Mouse (Mus musculus): ENCODE measurements around the gene Aox2. TPM values are rescaled to one million over a fixed set of nuclear protein-coding genes. Genes with fewer than 3 reads are reported as not detected.

Aox2 gene
- polyA plus RNA-seq, 1 experiment from 2014 or later, result not detected

- Histone ChIP-seq H3K36me3 (ENCODE audit: control insufficient read depth, insufficient read depth, low read length) (no peaks in the 10 kb centered on the region), H3K27ac (ENCODE audit: low read length) (no peak overlapping the region), H3K4me2 (ENCODE audit: low read depth, low read length) (no peak overlapping the region), H3K9me3 (ENCODE audit: control insufficient read depth, low read length) (no peaks in the 10 kb centered on the region), H3K9ac (ENCODE audit: low read length) (no peak overlapping the region), H3K4me1 (replicated peaks; ENCODE audit: control insufficient read depth, insufficient read depth, low read length) (no peaks in the 10 kb centered on the region), H3K27me3 (ENCODE audit: control insufficient read depth, insufficient read depth, low read depth, low read length) (no peaks in the 10 kb centered on the region), H3K4me3 (ENCODE audit: low read length) (no peak overlapping the region)
- no peak for ATAC-seq (ENCODE audit: low read depth)
- whole genome bisulfite sequencing, result 73% methylated on average over 3 of the region's 3 CpGs
These were observed 33.6 kb upstream of the Aox2 start for GRCm38 (mm10) chr1:58244487-58244886.

GRCm38 (mm10) chr1:58248518-58248917 is 29.6 kb upstream of the Aox2 start:
- Histone ChIP-seq H3K4me1 (replicated peaks; ENCODE audit: control insufficient read depth, insufficient read depth, low read length) (no peaks in the 10 kb centered on the region), H3K27ac (ENCODE audit: low read length) (no peak overlapping the region), H3K4me2 (ENCODE audit: low read depth, low read length) (no peak overlapping the region), H3K27me3 (ENCODE audit: control insufficient read depth, insufficient read depth, low read depth, low read length) (no peaks in the 10 kb centered on the region), H3K9ac (ENCODE audit: low read length) (no peak overlapping the region), H3K36me3 (ENCODE audit: control insufficient read depth, insufficient read depth, low read length) (no peaks in the 10 kb centered on the region), H3K4me3 (ENCODE audit: low read length) (no peak overlapping the region), H3K9me3 (ENCODE audit: control insufficient read depth, low read length) (no peaks in the 10 kb centered on the region)
- WGBS, result 44% methylated on average over 1 of the region's 1 CpGs
- ATAC-seq (ENCODE audit: low read depth), result no peak

GRCm38 (mm10) chr1:58253466-58253865 is 24.7 kb upstream of the Aox2 start:
- peak; percentile 34; the same call in 1 of the 2 replicates for ATAC-seq (ENCODE audit: low read depth)
- Histone ChIP-seq H3K4me1 (replicated peaks; ENCODE audit: control insufficient read depth, insufficient read depth, low read length) (no peaks in the 10 kb centered on the region), H3K27me3 (ENCODE audit: control insufficient read depth, insufficient read depth, low read depth, low read length) (no peaks in the 10 kb centered on the region), H3K4me3 (ENCODE audit: low read length) (no peak overlapping the region), H3K9me3 (ENCODE audit: control insufficient read depth, low read length) (no peaks in the 10 kb centered on the region), H3K4me2 (ENCODE audit: low read depth, low read length) (no peak overlapping the region), H3K36me3 (ENCODE audit: control insufficient read depth, insufficient read depth, low read length) (no peaks in the 10 kb centered on the region), H3K27ac (ENCODE audit: low read length) (no peak overlapping the region), H3K9ac (ENCODE audit: low read length) (no peak overlapping the region)
- 44% methylated on average over 11 of the region's 11 CpGs for WGBS

- H3K27me3 ChIP-seq (ENCODE audit: control insufficient read depth, insufficient read depth, low read depth, low read length), result no peaks in the 10 kb centered on the region
- H3K9ac ChIP-seq (ENCODE audit: low read length), result no peak overlapping the region
- no peak overlapping the region for H3K27ac ChIP-seq (ENCODE audit: low read length)
- 67% methylated on average over 10 of the region's 10 CpGs for WGBS
- no peaks in the 10 kb centered on the region for H3K4me1 ChIP-seq (replicated peaks; ENCODE audit: control insufficient read depth, insufficient read depth, low read length)
- no peaks in the 10 kb centered on the region for H3K36me3 ChIP-seq (ENCODE audit: control insufficient read depth, insufficient read depth, low read length)
- no peak overlapping the region for H3K4me3 ChIP-seq (ENCODE audit: low read length)
- ATAC-seq (ENCODE audit: low read depth), result no peak
- H3K9me3 ChIP-seq (ENCODE audit: control insufficient read depth, low read length), result no peaks in the 10 kb centered on the region
- H3K4me2 ChIP-seq (ENCODE audit: low read depth, low read length), result no peak overlapping the region
These were observed 20.7 kb upstream of the Aox2 start for GRCm38 (mm10) chr1:58257195-58257991.

GRCm38 (mm10) chr1:58260311-58260710 is 17.8 kb upstream of the Aox2 start:
- Histone ChIP-seq H3K4me3 (ENCODE audit: low read length) (no peak overlapping the region), H3K9ac (ENCODE audit: low read length) (no peak overlapping the region), H3K9me3 (ENCODE audit: control insufficient read depth, low read length) (no peaks in the 10 kb centered on the region), H3K4me1 (replicated peaks; ENCODE audit: control insufficient read depth, insufficient read depth, low read length) (no peaks in the 10 kb centered on the region), H3K4me2 (ENCODE audit: low read depth, low read length) (no peak overlapping the region), H3K27me3 (ENCODE audit: control insufficient read depth, insufficient read depth, low read depth, low read length) (no peaks in the 10 kb centered on the region), H3K36me3 (ENCODE audit: control insufficient read depth, insufficient read depth, low read length) (no peaks in the 10 kb centered on the region), H3K27ac (ENCODE audit: low read length) (no peak overlapping the region)
- 47% methylated on average over 3 of the region's 3 CpGs for WGBS
- ATAC-seq (ENCODE audit: low read depth), result no peak

- Histone ChIP-seq H3K9me3 (ENCODE audit: control insufficient read depth, low read length) (no peaks in the 10 kb centered on the region), H3K4me1 (replicated peaks; ENCODE audit: control insufficient read depth, insufficient read depth, low read length) (no peaks in the 10 kb centered on the region), H3K4me2 (ENCODE audit: low read depth, low read length) (no peak overlapping the region), H3K9ac (ENCODE audit: low read length) (no peak overlapping the region), H3K27ac (ENCODE audit: low read length) (no peak overlapping the region), H3K4me3 (ENCODE audit: low read length) (no peak overlapping the region), H3K27me3 (ENCODE audit: control insufficient read depth, insufficient read depth, low read depth, low read length) (no peaks in the 10 kb centered on the region), H3K36me3 (ENCODE audit: control insufficient read depth, insufficient read depth, low read length) (no peaks in the 10 kb centered on the region)
- 68% methylated on average over 2 of the region's 2 CpGs for WGBS
- ATAC-seq (ENCODE audit: low read depth), result no peak
These were observed 9.9 kb upstream of the Aox2 start for GRCm38 (mm10) chr1:58268231-58268630.

GRCm38 (mm10) chr1:58270807-58271569 is 7.1 kb upstream of the Aox2 start:
- no peak for ATAC-seq (ENCODE audit: low read depth)
- Histone ChIP-seq H3K27me3 (ENCODE audit: control insufficient read depth, insufficient read depth, low read depth, low read length) (no peaks in the 10 kb centered on the region), H3K4me2 (ENCODE audit: low read depth, low read length) (no peak overlapping the region), H3K36me3 (ENCODE audit: control insufficient read depth, insufficient read depth, low read length) (no peaks in the 10 kb centered on the region), H3K9me3 (ENCODE audit: control insufficient read depth, low read length) (no peaks in the 10 kb centered on the region), H3K4me1 (replicated peaks; ENCODE audit: control insufficient read depth, insufficient read depth, low read length) (no peaks in the 10 kb centered on the region), H3K4me3 (ENCODE audit: low read length) (no peak overlapping the region), H3K27ac (ENCODE audit: low read length) (no peak overlapping the region), H3K9ac (ENCODE audit: low read length) (no peak overlapping the region)
- 42% methylated on average over 6 of the region's 6 CpGs for WGBS

GRCm38 (mm10) chr1:58275879-58276278 is 2.2 kb upstream of the Aox2 start:
- H3K4me3 ChIP-seq (ENCODE audit: low read length), result no peak overlapping the region
- H3K4me2 ChIP-seq (ENCODE audit: low read depth, low read length), result no peak overlapping the region
- no peak overlapping the region for H3K9ac ChIP-seq (ENCODE audit: low read length)
- no peak for ATAC-seq (ENCODE audit: low read depth)
- H3K27ac ChIP-seq (ENCODE audit: low read length), result no peak overlapping the region
- no peaks in the 10 kb centered on the region for H3K27me3 ChIP-seq (ENCODE audit: control insufficient read depth, insufficient read depth, low read depth, low read length)
- no peaks in the 10 kb centered on the region for H3K9me3 ChIP-seq (ENCODE audit: control insufficient read depth, low read length)
- no peaks in the 10 kb centered on the region for H3K36me3 ChIP-seq (ENCODE audit: control insufficient read depth, insufficient read depth, low read length)
- H3K4me1 ChIP-seq (replicated peaks; ENCODE audit: control insufficient read depth, insufficient read depth, low read length), result no peaks in the 10 kb centered on the region
- 26% methylated on average over 9 of the region's 9 CpGs for WGBS

GRCm38 (mm10) chr1:58278513-58278912 is 387 bp downstream of the Aox2 start:
- H3K9ac ChIP-seq (ENCODE audit: low read length), result no peak overlapping the region
- H3K4me1 ChIP-seq (replicated peaks; ENCODE audit: control insufficient read depth, insufficient read depth, low read length), result no peaks in the 10 kb centered on the region
- 64% methylated on average over 7 of the region's 7 CpGs for WGBS

More at GRCm38 (mm10) chr1:58278513-58278912, 387 bp downstream of the Aox2 start:
- H3K4me2 ChIP-seq (ENCODE audit: low read depth, low read length), result no peak overlapping the region
- H3K4me3 ChIP-seq (ENCODE audit: low read length), result no peak overlapping the region
- H3K9me3 ChIP-seq (ENCODE audit: control insufficient read depth, low read length), result no peaks in the 10 kb centered on the region
- H3K27me3 ChIP-seq (ENCODE audit: control insufficient read depth, insufficient read depth, low read depth, low read length), result no peaks in the 10 kb centered on the region
- no peak for ATAC-seq (ENCODE audit: low read depth)
- no peak overlapping the region for H3K27ac ChIP-seq (ENCODE audit: low read length)
- H3K36me3 ChIP-seq (ENCODE audit: control insufficient read depth, insufficient read depth, low read length), result no peaks in the 10 kb centered on the region
